Comparison of ENCODE assay signal across 10 mouse cellular contexts in genomic region chrX:60013084-60013676, GRCm38 (mm10). TPM values are rescaled to one million over a fixed set of nuclear protein-coding genes. Genes with fewer than 3 reads are reported as not detected.
DNase-seq lines count a peak whose midpoint lies in the region; ATAC-seq and TF ChIP-seq lines count a peak whose summit lies in the region.
"Had no signal": no experiment of that assay in that cellular context is flagged by ENCODE, and none has a peak within 500 bp of the region (broad histone marks: within the 10 kb centered on the region; RNA-seq: fewer than 3 reads in every experiment).

No protein-coding gene starts in this region.

- H3K4me2 ChIP-seq in neural tube, embryonic 11.5 days (ENCODE audit: low read depth) = no peak overlapping the region
- H3K4me2 ChIP-seq: hindbrain, embryonic 15.5 days had no signal

- H3K4me3 ChIP-seq in spleen, adult 2 months (ENCODE audit: extremely low read depth, insufficient read depth, insufficient read length) = no peak overlapping the region
- H3K4me3 ChIP-seq in neural tube, embryonic 11.5 days (ENCODE audit: low read depth, low read length) = no peak overlapping the region
- H3K4me3 ChIP-seq: hindbrain, embryonic 15.5 days; myocyte had no signal

- TF ChIP-seq CTCF in spleen, adult 2 months (IDR thresholded peaks at IDR 0.05; ENCODE audit: extremely low read depth, insufficient read depth, insufficient read length, insufficient replicate concordance) = peak; percentile 8; the same call in 1 of the 2 replicates

- peak; percentile 85 for ATAC-seq in granulocyte monocyte progenitor cell, adult 5-6 weeks (replicated peaks; ENCODE audit: poor library complexity, severe bottlenecking)
- ATAC-seq in neural tube, embryonic 11.5 days (ENCODE audit: insufficient read depth, low FRiP score, low TSS enrichment) = no peak

- TF ChIP-seq POLR2A in spleen, adult 2 months (IDR thresholded peaks at IDR 0.05; ENCODE audit: low read depth, low read length) = no peak

- no peaks in the 10 kb centered on the region for H3K9me3 ChIP-seq in neural tube, embryonic 11.5 days (ENCODE audit: control insufficient read depth, low read length)
- H3K9me3 ChIP-seq: hindbrain, embryonic 15.5 days had no signal

- H3K9ac ChIP-seq in neural tube, embryonic 11.5 days (ENCODE audit: low read length) = no peak overlapping the region
- H3K9ac ChIP-seq: hindbrain, embryonic 15.5 days had no signal

- no peaks in the 10 kb centered on the region for H3K4me1 ChIP-seq in spleen, adult 2 months (ENCODE audit: control insufficient read depth, insufficient read depth, insufficient read length)
- no peaks in the 10 kb centered on the region for H3K4me1 ChIP-seq in neural tube, embryonic 11.5 days (ENCODE audit: control insufficient read depth, insufficient read depth, low read length)
- H3K4me1 ChIP-seq: hindbrain, embryonic 15.5 days had no signal

- no peak overlapping the region for H3K27ac ChIP-seq in spleen, adult 2 months (ENCODE audit: insufficient read depth, low read length)
- no peak overlapping the region for H3K27ac ChIP-seq in neural tube, embryonic 11.5 days (ENCODE audit: low read depth, low read length)
- H3K27ac ChIP-seq: hindbrain, embryonic 15.5 days had no signal

- no peaks in the 10 kb centered on the region for H3K36me3 ChIP-seq in spleen, adult 2 months (ENCODE audit: control insufficient read depth, insufficient read depth, low read length)
- no peaks in the 10 kb centered on the region for H3K36me3 ChIP-seq in neural tube, embryonic 11.5 days (ENCODE audit: control insufficient read depth, insufficient read depth, low read length)
- H3K36me3 ChIP-seq: hindbrain, embryonic 15.5 days had no signal

- peak; percentile 40 for DNase-seq in heart, postnatal 4 days
- no peak for DNase-seq in heart, adult 11 months
- DNase-seq in spleen, adult 2 months (ENCODE audit: low read depth in 1 of 2, low spot score in 2 of 2) = peak in 1 of 2 experiments; percentile 41
- no peak for DNase-seq in spleen, adult 12 weeks (ENCODE audit: low spot score)
- peak; percentile 27 for DNase-seq in adrenal gland, postnatal 25 days
- peak; percentile 16 for DNase-seq in neural tube, embryonic 11.5 days (ENCODE audit: low spot score)
- DNase-seq in yolk sac, embryonic 10.5 days (ENCODE audit: low spot score) = no peak

- H3K27me3 ChIP-seq in spleen, adult 2 months (ENCODE audit: control insufficient read depth, insufficient read depth, low read length) = no peaks in the 10 kb centered on the region
- H3K27me3 ChIP-seq in neural tube, embryonic 11.5 days (ENCODE audit: control insufficient read depth, insufficient read depth, low read length) = no peaks in the 10 kb centered on the region
- H3K27me3 ChIP-seq: hindbrain, embryonic 15.5 days had no signal

RNA-seq across cellular contexts. Expression of gene F9, which starts 13.9 kb away (rescaled TPM):
- total RNA-seq in heart, postnatal 4 days (2021) = not detected
- polyA plus RNA-seq in spleen, adult 2 months (2012; rRNA removed) = 0.05 and 0.06 TPM in 2 replicates
- 1.4 TPM in 1 of 2 replicates, not detected in the other for total RNA-seq in adrenal gland, postnatal 25 days (2021)
- not detected in 2 replicates for total RNA-seq in granulocyte monocyte progenitor cell, adult 5-6 weeks (2014; fragmentation: Nextera tagmentation)
- 0.09 TPM in 1 of 2 replicates, not detected in the other for total RNA-seq in granulocyte monocyte progenitor cell, adult 5-6 weeks (2017)
- not detected in 2 replicates for polyA plus RNA-seq in neural tube, embryonic 11.5 days (2014; fragmentation: Nextera tagmentation; extraction: Ambion mirVana)
- polyA plus RNA-seq: hindbrain, embryonic 15.5 days; myocyte had no signal

Comparison
In these comparisons a context has a peak if more than half of its experiments do, and no peak if none do; other contexts are left out.
1. DNase-seq: peak in heart, postnatal 4 days (single experiment), adrenal gland, postnatal 25 days (single experiment) and neural tube, embryonic 11.5 days (single experiment); none in heart, adult 11 months (single experiment), spleen, adult 12 weeks (single experiment) and yolk sac, embryonic 10.5 days (single experiment).